Mouse (Mus musculus) left cerebral cortex, adult 8-10 months (tissue): Measurements from ENCODE around the gene Psors1c2. TPM values are rescaled to one million over a fixed set of nuclear protein-coding genes. Genes with fewer than 3 reads are reported as not detected.

Source experiments
- DNase-seq, 2 experiments: peaks; one replicate each; pipeline ENCODE4 v3.0.0; 2022; ENCODE audit warnings: low spot score in 2 of 2
- total RNA-seq, 4 experiments: library from RNA; stranded (reverse); gene quantifications; 2 replicates each; pipeline ENCODE4 v1.2.4; 2022

The Psors1c2 gene
- total RNA-seq, 4 experiments from 2014 or later: 0.41 TPM; not detected in 3

GRCm38 (mm10) chr17:35516652-35517500, 16.1 kb upstream of the Psors1c2 start, which contains the start of the genes Tcf19 and Cchcr1:
TSS of gene Tcf19 (minus strand) at chr17:35516824.
TSS of gene Cchcr1 (plus strand) at chr17:35517100.
- peak; percentile 81 to 95 for DNase-seq

GRCm38 (mm10) chr17:35517526-35517925, 15.5 kb upstream of the Psors1c2 start:
- DNase-seq: no peak

- no peak for DNase-seq
Observed at GRCm38 (mm10) chr17:35524354-35524753, 8.6 kb upstream of the Psors1c2 start.

- DNase-seq: no peak
Observed at GRCm38 (mm10) chr17:35526644-35527043, 6.4 kb upstream of the Psors1c2 start.

- no peak for DNase-seq
Observed at GRCm38 (mm10) chr17:35532360-35532759, 641 bp upstream of the Psors1c2 start.

- peak; percentile 55 to 61 for DNase-seq
Observed at GRCm38 (mm10) chr17:35534343-35534742, 1.3 kb downstream of the Psors1c2 start.

- DNase-seq: peak in 1 of 2 experiments; percentile 61
Observed at GRCm38 (mm10) chr17:35537421-35537820, 4.4 kb downstream of the Psors1c2 start.

GRCm38 (mm10) chr17:35538476-35538875, 5.5 kb downstream of the Psors1c2 start:
- DNase-seq: no peak

- DNase-seq: no peak
Observed at GRCm38 (mm10) chr17:35539540-35539939, 6.5 kb downstream of the Psors1c2 start.

GRCm38 (mm10) chr17:35542761-35543411, 9.9 kb downstream of the Psors1c2 start:
- DNase-seq: no peak

- DNase-seq: no peak
Observed at GRCm38 (mm10) chr17:35543412-35543861, 10.4 kb downstream of the Psors1c2 start.

- no peak for DNase-seq
Observed at GRCm38 (mm10) chr17:35544001-35544400, 11.0 kb downstream of the Psors1c2 start.

GRCm38 (mm10) chr17:35544680-35545079, 11.7 kb downstream of the Psors1c2 start:
- DNase-seq: peak in 1 of 2 experiments; percentile 46

- DNase-seq: no peak
Observed at GRCm38 (mm10) chr17:35547465-35547864, 14.5 kb downstream of the Psors1c2 start.

GRCm38 (mm10) chr17:35548636-35549035, 15.6 kb downstream of the Psors1c2 start:
- DNase-seq: no peak

- peak; percentile 63 to 89 for DNase-seq
Observed at GRCm38 (mm10) chr17:35549437-35550142, 16.6 kb downstream of the Psors1c2 start.

GRCm38 (mm10) chr17:35550143-35550494, 17.1 kb downstream of the Psors1c2 start:
- DNase-seq: no peak

- no peak for DNase-seq
Observed at GRCm38 (mm10) chr17:35550871-35551270, 17.9 kb downstream of the Psors1c2 start.

- DNase-seq: no peak
Observed at GRCm38 (mm10) chr17:35551881-35552414, 18.9 kb downstream of the Psors1c2 start, which contains the start of gene Cdsn. TSS of gene Cdsn (plus strand) at chr17:35552128.

- no peak for DNase-seq
Observed at GRCm38 (mm10) chr17:35554321-35554720, 21.3 kb downstream of the Psors1c2 start.

GRCm38 (mm10) chr17:35554761-35555397, 21.9 kb downstream of the Psors1c2 start:
- no peak for DNase-seq
